Mouse (Mus musculus): ENCODE measurements at regions not wholly inside any gene's neighbourhood (a gene's known extent, or its start where the extent isn't known, plus 50 kb on each side); places are given as distances from the start of the nearest gene placed in this dataset.

DNA sequence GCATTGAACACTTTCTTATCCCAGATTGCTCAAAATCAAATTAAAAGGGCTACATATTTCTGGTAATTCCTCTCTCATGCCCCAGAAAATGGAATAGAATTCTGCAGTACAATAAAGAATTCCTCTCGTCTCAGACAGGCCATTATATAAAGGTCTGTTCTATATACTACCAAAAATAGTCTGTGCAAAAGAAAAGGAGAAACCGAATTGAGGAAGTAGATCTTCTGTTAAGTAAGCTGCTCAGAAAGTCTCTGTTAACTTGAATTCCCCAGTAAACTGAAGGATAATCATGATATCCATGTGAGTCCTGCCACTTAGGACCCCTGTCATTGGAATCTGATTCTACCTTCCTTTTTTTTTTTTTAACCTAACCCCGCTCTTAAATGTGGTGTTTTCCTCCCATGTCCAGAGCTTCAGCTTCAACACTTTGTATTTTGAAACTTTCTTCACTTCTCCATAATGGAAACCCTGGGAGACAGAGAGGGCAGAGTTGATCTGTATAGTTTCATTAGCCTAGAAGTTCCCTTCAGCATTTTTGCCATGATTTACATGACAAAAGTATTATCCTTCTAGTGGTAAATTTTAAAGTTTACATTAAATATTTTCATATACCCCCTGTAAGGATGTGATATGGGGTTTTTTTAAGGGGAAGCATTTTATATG, 406.1 kb downstream of the Tmem135 start:
- DNase-seq = no peak
- WGBS = 90% methylated on average over 3 of the region's 3 CpGs
- no peak overlapping the region for H3K27ac ChIP-seq (ENCODE audit: insufficient read depth, low read length)
- H3K4me3 ChIP-seq (replicated peaks; ENCODE audit: insufficient read depth, low read depth, low read length) = no peak overlapping the region
- no peaks in the 10 kb centered on the region for H3K4me1 ChIP-seq (ENCODE audit: control insufficient read depth, insufficient read depth, low read length)
- H3K27me3 ChIP-seq (ENCODE audit: control insufficient read depth, insufficient read depth, low read length) = no peaks in the 10 kb centered on the region
- TF ChIP-seq CTCF (IDR thresholded peaks at IDR 0.05; ENCODE audit: borderline replicate concordance, insufficient read depth, low read depth, low read length) = no peak
- TF ChIP-seq POLR2A (IDR thresholded peaks at IDR 0.05; ENCODE audit: borderline replicate concordance, insufficient read depth, low read length) = no peak

DNA sequence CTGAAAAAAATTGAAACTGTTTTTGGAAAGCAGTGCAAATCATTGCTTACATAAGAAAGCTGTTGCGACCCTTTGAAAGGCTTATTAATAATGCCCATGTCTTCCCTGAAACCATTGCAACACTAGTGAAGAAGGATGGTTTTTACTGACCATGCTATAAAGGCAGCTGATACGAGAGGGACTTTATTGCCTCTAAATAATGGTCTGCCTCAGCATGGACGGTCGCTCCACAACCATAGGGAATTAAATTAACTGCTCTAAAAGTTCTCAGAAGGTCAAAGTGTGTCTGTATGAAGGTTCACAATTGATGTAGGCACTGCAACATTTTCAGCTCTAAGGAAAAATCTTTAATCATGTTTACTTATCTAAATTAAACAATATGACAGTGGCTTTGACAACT, 429.6 kb downstream of the Tmem135 start:
- no peak for DNase-seq
- no peak for TF ChIP-seq CTCF (IDR thresholded peaks at IDR 0.05; ENCODE audit: borderline replicate concordance, insufficient read depth, low read depth, low read length)
- no peak for TF ChIP-seq POLR2A (IDR thresholded peaks at IDR 0.05; ENCODE audit: borderline replicate concordance, insufficient read depth, low read length)
- no peaks in the 10 kb centered on the region for H3K27me3 ChIP-seq (ENCODE audit: control insufficient read depth, insufficient read depth, low read length)
- H3K4me1 ChIP-seq (ENCODE audit: control insufficient read depth, insufficient read depth, low read length) = no peaks in the 10 kb centered on the region
- 88% methylated on average over 4 of the region's 4 CpGs for WGBS
- H3K4me3 ChIP-seq (replicated peaks; ENCODE audit: insufficient read depth, low read depth, low read length) = no peak overlapping the region
- H3K27ac ChIP-seq (ENCODE audit: insufficient read depth, low read length) = no peak overlapping the region

- no peak for TF ChIP-seq POLR2A (IDR thresholded peaks at IDR 0.05; ENCODE audit: borderline replicate concordance, insufficient read depth, low read length)
- TF ChIP-seq CTCF (IDR thresholded peaks at IDR 0.05; ENCODE audit: borderline replicate concordance, insufficient read depth, low read depth, low read length) = no peak
- no peak overlapping the region for H3K27ac ChIP-seq (ENCODE audit: insufficient read depth, low read length)
- no peaks in the 10 kb centered on the region for H3K27me3 ChIP-seq (ENCODE audit: control insufficient read depth, insufficient read depth, low read length)
- no peak for DNase-seq
- H3K4me1 ChIP-seq (ENCODE audit: control insufficient read depth, insufficient read depth, low read length) = no peaks in the 10 kb centered on the region
- H3K4me3 ChIP-seq (replicated peaks; ENCODE audit: insufficient read depth, low read depth, low read length) = no peak overlapping the region
Measured at GRCm38 (mm10) chr7:88960841-88961240, 443.2 kb downstream of the Tmem135 start.

DNA sequence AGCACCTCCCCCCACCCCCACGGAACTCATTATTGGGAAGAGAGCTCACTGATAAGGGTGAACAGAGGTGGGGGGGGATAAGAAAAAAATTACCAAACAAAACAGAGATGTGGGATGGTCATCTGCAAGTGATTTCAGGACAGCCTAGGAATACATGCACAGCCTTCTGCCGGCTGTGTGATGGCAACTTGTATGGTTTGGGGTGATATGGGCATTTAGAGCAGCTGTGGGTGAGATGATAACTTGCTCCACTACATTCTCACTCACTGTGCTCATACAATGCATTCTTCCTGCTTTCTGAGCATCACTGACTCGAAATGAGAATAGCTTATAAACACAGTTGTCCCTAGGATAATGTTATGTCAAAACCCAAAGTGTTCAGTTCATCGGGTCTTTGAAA, 443.8 kb downstream of the Tmem135 start:
- Histone ChIP-seq H3K27me3 (ENCODE audit: control insufficient read depth, insufficient read depth, low read length) (no peaks in the 10 kb centered on the region), H3K27ac (ENCODE audit: insufficient read depth, low read length) (no peak overlapping the region), H3K4me3 (replicated peaks; ENCODE audit: insufficient read depth, low read depth, low read length) (no peak overlapping the region), H3K4me1 (ENCODE audit: control insufficient read depth, insufficient read depth, low read length) (no peaks in the 10 kb centered on the region)
- no peak for TF ChIP-seq POLR2A (IDR thresholded peaks at IDR 0.05; ENCODE audit: borderline replicate concordance, insufficient read depth, low read length)
- no peak for TF ChIP-seq CTCF (IDR thresholded peaks at IDR 0.05; ENCODE audit: borderline replicate concordance, insufficient read depth, low read depth, low read length)
- DNase-seq = no peak
- 75% methylated on average over 4 of the region's 4 CpGs for WGBS

DNA sequence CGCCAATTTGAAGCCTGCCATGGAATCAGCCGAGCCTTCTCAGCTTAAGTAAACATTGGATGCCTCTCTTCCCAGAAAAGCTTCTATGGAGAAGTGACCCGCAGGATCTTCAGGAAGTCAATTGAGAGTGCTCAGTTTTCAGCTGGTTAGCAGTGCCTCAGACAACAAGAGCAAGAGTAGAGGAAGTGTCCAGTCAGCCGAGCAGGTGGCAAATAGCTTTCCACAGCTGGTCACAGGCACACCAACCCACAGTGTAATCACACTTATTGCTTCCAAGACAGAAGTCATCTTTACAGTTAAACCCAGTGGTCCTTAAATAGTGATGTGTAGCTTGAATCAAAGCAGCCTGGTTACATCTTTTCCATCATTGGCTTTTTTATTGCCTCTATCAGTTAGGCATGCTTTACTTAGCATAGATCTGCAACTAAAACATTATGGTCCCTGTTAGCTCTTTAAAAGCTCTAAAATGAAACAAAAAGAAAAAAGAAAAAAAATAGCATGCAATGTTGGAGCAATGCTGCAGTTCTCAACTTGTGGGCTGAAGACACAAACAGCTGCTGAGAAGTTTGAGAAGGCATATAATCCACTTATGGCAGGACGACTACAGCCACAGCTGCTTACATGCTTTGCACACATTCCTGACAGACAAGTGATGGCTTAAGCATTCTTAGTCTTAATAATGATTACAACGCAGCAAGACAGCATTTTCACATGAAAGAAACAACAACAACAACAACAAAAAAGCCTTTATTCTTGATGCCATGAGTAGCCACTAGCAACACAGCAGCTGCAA, 444.5 kb downstream of the Tmem135 start:
- H3K27me3 ChIP-seq (ENCODE audit: control insufficient read depth, insufficient read depth, low read length) = no peaks in the 10 kb centered on the region
- TF ChIP-seq POLR2A (IDR thresholded peaks at IDR 0.05; ENCODE audit: borderline replicate concordance, insufficient read depth, low read length) (no peak), CTCF (IDR thresholded peaks at IDR 0.05; ENCODE audit: borderline replicate concordance, insufficient read depth, low read depth, low read length) (no peak)
- no peak for DNase-seq
- H3K27ac ChIP-seq (ENCODE audit: insufficient read depth, low read length) = no peak overlapping the region
- no peaks in the 10 kb centered on the region for H3K4me1 ChIP-seq (ENCODE audit: control insufficient read depth, insufficient read depth, low read length)
- no peak overlapping the region for H3K4me3 ChIP-seq (replicated peaks; ENCODE audit: insufficient read depth, low read depth, low read length)
- WGBS = 71% methylated on average over 6 of the region's 6 CpGs

- Histone ChIP-seq H3K27ac (ENCODE audit: insufficient read depth, low read length) (no peak overlapping the region), H3K4me3 (replicated peaks; ENCODE audit: insufficient read depth, low read depth, low read length) (no peak overlapping the region), H3K27me3 (ENCODE audit: control insufficient read depth, insufficient read depth, low read length) (no peaks in the 10 kb centered on the region), H3K4me1 (ENCODE audit: control insufficient read depth, insufficient read depth, low read length) (no peaks in the 10 kb centered on the region)
- no peak for DNase-seq
- TF ChIP-seq CTCF (IDR thresholded peaks at IDR 0.05; ENCODE audit: borderline replicate concordance, insufficient read depth, low read depth, low read length) (no peak), POLR2A (IDR thresholded peaks at IDR 0.05; ENCODE audit: borderline replicate concordance, insufficient read depth, low read length) (no peak)
- 82% methylated on average over 3 of the region's 3 CpGs for WGBS
Measured at GRCm38 (mm10) chr7:88954978-88955377, 449.0 kb downstream of the Tmem135 start.

DNA sequence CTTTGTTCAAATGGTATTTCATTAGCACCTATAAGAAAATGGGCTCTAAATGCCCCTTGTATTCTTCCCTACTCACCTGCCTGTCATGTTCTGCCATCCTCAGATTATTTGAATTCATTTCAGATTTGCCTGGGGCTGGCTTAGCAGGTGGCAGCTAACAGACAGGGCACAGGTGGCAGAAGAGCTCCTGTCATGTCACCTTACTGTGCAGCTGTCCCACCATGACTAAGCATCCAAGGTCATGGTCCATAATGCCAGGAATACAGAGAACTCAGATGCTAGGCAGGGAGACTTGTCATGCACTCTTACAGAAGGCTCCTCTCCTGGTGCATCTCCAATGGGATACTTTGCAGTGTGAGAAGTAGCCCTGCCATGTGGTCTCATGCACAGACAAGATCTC, 458.7 kb downstream of the Tmem135 start:
- H3K27ac ChIP-seq (ENCODE audit: insufficient read depth, low read length) = no peak overlapping the region
- no peaks in the 10 kb centered on the region for H3K27me3 ChIP-seq (ENCODE audit: control insufficient read depth, insufficient read depth, low read length)
- H3K4me1 ChIP-seq (ENCODE audit: control insufficient read depth, insufficient read depth, low read length) = no peaks in the 10 kb centered on the region; the same call in 1 of the 2 replicates
- DNase-seq = peak; percentile 10 to 14
- TF ChIP-seq POLR2A (IDR thresholded peaks at IDR 0.05; ENCODE audit: borderline replicate concordance, insufficient read depth, low read length) (no peak), CTCF (IDR thresholded peaks at IDR 0.05; ENCODE audit: borderline replicate concordance, insufficient read depth, low read depth, low read length) (no peak)
- H3K4me3 ChIP-seq (replicated peaks; ENCODE audit: insufficient read depth, low read depth, low read length) = no peak overlapping the region

GRCm38 (mm10) chr7:88944936-88945335, 459.1 kb downstream of the Tmem135 start:
- no peak overlapping the region for H3K4me3 ChIP-seq (replicated peaks; ENCODE audit: insufficient read depth, low read depth, low read length)
- WGBS = 16% methylated on average over 2 of the region's 2 CpGs
- H3K27ac ChIP-seq (ENCODE audit: insufficient read depth, low read length) = no peak overlapping the region
- TF ChIP-seq POLR2A (IDR thresholded peaks at IDR 0.05; ENCODE audit: borderline replicate concordance, insufficient read depth, low read length) (no peak), CTCF (IDR thresholded peaks at IDR 0.05; ENCODE audit: borderline replicate concordance, insufficient read depth, low read depth, low read length) (no peak)
- H3K4me1 ChIP-seq (ENCODE audit: control insufficient read depth, insufficient read depth, low read length) = no peaks in the 10 kb centered on the region; the same call in 1 of the 2 replicates
- DNase-seq = no peak
- H3K27me3 ChIP-seq (ENCODE audit: control insufficient read depth, insufficient read depth, low read length) = no peaks in the 10 kb centered on the region
